Mouse (Mus musculus) CH12.LX (cell line): ENCODE results near the gene Emilin3. TPM values are rescaled to one million over a fixed set of nuclear protein-coding genes. Genes with fewer than 3 reads are reported as not detected.
"Not testable (repeated sequence)": the region's sequence is repeated elsewhere in the genome, so short reads cannot be mapped to it uniquely, and the experiment has no call there.

Source experiments
- DNase-seq: peaks from one replicate; pipeline ENCODE4 v3.0.0-alpha.2; 2013; ENCODE audit errors: extremely low read depth
- H3K27ac ChIP-seq: 2 replicates; pipeline ENCODE4 v1.5.1; 2012; ENCODE audit warnings: low read depth, mild to moderate bottlenecking, control low read depth, moderate library complexity; ENCODE audit not compliant: insufficient read depth
- H3K27me3 ChIP-seq: replicated peaks from 2 replicates; pipeline ENCODE3; 2012; ENCODE audit warnings: inconsistent platforms
- H3K36me3 ChIP-seq, 2 experiments: replicated peaks in 1 of 2; 2 replicates each; pipeline versions ENCODE3 to v1.6.1; 2012; ENCODE audit warnings: inconsistent platforms in 1 of 2, low read length in 1 of 2, mild to moderate bottlenecking in 1 of 2, mixed read lengths in 1 of 2, moderate library complexity in 1 of 2; ENCODE audit not compliant: control insufficient read depth in 1 of 2, insufficient read depth in 1 of 2
- H3K4me1 ChIP-seq, 2 experiments: 2 replicates each; pipeline ENCODE4 v1.6.1; 2012; ENCODE audit warnings: inconsistent platforms in 1 of 2, moderate library complexity in 1 of 2; ENCODE audit not compliant: insufficient read depth in 2 of 2, control insufficient read depth in 1 of 2
- H3K4me2 ChIP-seq: 2 replicates; pipeline ENCODE4 v1.6.1; 2012; ENCODE audit warnings: low read depth, mild to moderate bottlenecking, control low read depth; ENCODE audit not compliant: poor library complexity, insufficient read depth, severe bottlenecking
- H3K4me3 ChIP-seq, 3 experiments: fragments of 150-350 bp in 1 of 3; sonication (generic) in 1 of 3; replicated peaks in 1 of 3; 2 replicates each; pipeline versions ENCODE3 to v1.5.1; 2011 to 2012; ENCODE audit warnings: low read depth in 2 of 3, low read length in 2 of 3, mild to moderate bottlenecking in 2 of 3, moderate library complexity in 2 of 3, control low read depth in 1 of 3, improper control_type of control experiment in 1 of 3, inconsistent platforms in 1 of 3, mixed read lengths in 1 of 3; ENCODE audit not compliant: poor library complexity in 1 of 3
- H3K79me2 ChIP-seq: replicated peaks from 2 replicates; pipeline ENCODE4 v1.6.1; 2012; ENCODE audit warnings: mild to moderate bottlenecking, moderate library complexity; ENCODE audit not compliant: control insufficient read depth, poor library complexity, insufficient read depth, severe bottlenecking; ENCODE audit errors: extremely low read depth
- H3K9ac ChIP-seq: 2 replicates; pipeline ENCODE4 v1.6.1; 2012; ENCODE audit warnings: low read depth, mild to moderate bottlenecking, control low read depth, moderate library complexity; ENCODE audit not compliant: insufficient read depth
- H3K9me3 ChIP-seq: replicated peaks from 2 replicates; pipeline ENCODE3; 2012; ENCODE audit warnings: low read length, inconsistent platforms, mixed read lengths
- BHLHE40 ChIP-seq: IDR thresholded peaks from 2 replicates; pipeline ENCODE4 v1.6.1; 2011; ENCODE audit warnings: mild to moderate bottlenecking, low read depth, low read length, improper control_type of control experiment
- CHD1 ChIP-seq: IDR thresholded peaks from 2 replicates; pipeline ENCODE4 v1.6.1; 2012; ENCODE audit warnings: low read depth, low read length, improper control_type of control experiment, inconsistent platforms
- CHD2 ChIP-seq: IDR thresholded peaks from 2 replicates; pipeline ENCODE4 v1.6.1; 2011; ENCODE audit warnings: low read length, improper control_type of control experiment
- CTCF ChIP-seq, 2 experiments: IDR thresholded peaks in 1 of 2; conservative IDR thresholded peaks in 1 of 2; 2 replicates each; pipeline ENCODE4 v1.5.1; 2011 to 2012; ENCODE audit warnings: low read depth in 2 of 2, low read length in 2 of 2, improper control_type of control experiment in 1 of 2, inconsistent platforms in 1 of 2, mild to moderate bottlenecking in 1 of 2, moderate library complexity in 1 of 2
- HCFC1 ChIP-seq: IDR thresholded peaks from 2 replicates; pipeline ENCODE4 v1.6.1; 2012; ENCODE audit warnings: low read depth, mild to moderate bottlenecking, inconsistent platforms, low read length, improper control_type of control experiment
- MAFK ChIP-seq: IDR thresholded peaks from 2 replicates; pipeline ENCODE4 v1.6.1; 2011; ENCODE audit warnings: low read length, improper control_type of control experiment; ENCODE audit not compliant: insufficient replicate concordance
- MAX ChIP-seq: IDR thresholded peaks from 2 replicates; pipeline ENCODE4 v1.6.1; 2011; ENCODE audit warnings: low read length, improper control_type of control experiment
- MAZ ChIP-seq: IDR thresholded peaks from 2 replicates; pipeline ENCODE4 v1.6.1; 2012; ENCODE audit warnings: low read depth, mild to moderate bottlenecking, inconsistent platforms, low read length, improper control_type of control experiment, moderate library complexity
- MEF2A ChIP-seq: IDR thresholded peaks from 2 replicates; pipeline ENCODE4 v1.6.1; 2014; ENCODE audit warnings: low read depth, mild to moderate bottlenecking, inconsistent platforms, low read length, improper control_type of control experiment, borderline replicate concordance
- MXI1 ChIP-seq: IDR thresholded peaks from 2 replicates; pipeline ENCODE4 v1.6.1; 2011; ENCODE audit warnings: mild to moderate bottlenecking, low read depth, low read length, improper control_type of control experiment
- PAX5 ChIP-seq: IDR thresholded peaks from 2 replicates; pipeline ENCODE4 v1.6.1; 2012; ENCODE audit warnings: low read length, inconsistent platforms, mixed read lengths
- POLR2A ChIP-seq: IDR thresholded peaks from 2 replicates; pipeline ENCODE4 v1.6.1; 2011; ENCODE audit warnings: low read depth, mild to moderate bottlenecking, improper control_type of control experiment, low read length
- RAD21 ChIP-seq: IDR thresholded peaks from 2 replicates; pipeline ENCODE4 v1.6.1; 2011; ENCODE audit warnings: low read depth, mild to moderate bottlenecking, low read length, improper control_type of control experiment, moderate library complexity
- RCOR1 ChIP-seq: conservative IDR thresholded peaks from 2 replicates; pipeline ENCODE4 v1.6.1; 2012; ENCODE audit warnings: low read depth, mild to moderate bottlenecking, inconsistent platforms, low read length, improper control_type of control experiment
- SIN3A ChIP-seq: IDR thresholded peaks from 2 replicates; pipeline ENCODE4 v1.6.1; 2012; ENCODE audit warnings: low read length, improper control_type of control experiment, inconsistent platforms
- SMC3 ChIP-seq: IDR thresholded peaks from 2 replicates; pipeline ENCODE4 v1.6.1; 2011; ENCODE audit warnings: low read depth, low read length, improper control_type of control experiment
- USF1 ChIP-seq: IDR thresholded peaks from 2 replicates; pipeline ENCODE4 v1.6.1; 2014; ENCODE audit warnings: low read depth, mild to moderate bottlenecking, inconsistent platforms, low read length, improper control_type of control experiment
- USF2 ChIP-seq: conservative IDR thresholded peaks from 2 replicates; pipeline ENCODE4 v1.6.1; 2011; ENCODE audit warnings: low read depth, low read length, improper control_type of control experiment
- ZKSCAN1 ChIP-seq: IDR thresholded peaks from 2 replicates; pipeline ENCODE4 v1.6.1; 2012; ENCODE audit warnings: low read depth, inconsistent platforms, low read length, improper control_type of control experiment, borderline replicate concordance
- ZMIZ1 ChIP-seq: IDR thresholded peaks from 2 replicates; pipeline ENCODE4 v1.6.1; 2012; ENCODE audit warnings: low read depth, mild to moderate bottlenecking, inconsistent platforms, low read length, improper control_type of control experiment
- ZNF384 ChIP-seq: IDR thresholded peaks from 2 replicates; pipeline ENCODE4 v1.6.1; 2012; ENCODE audit warnings: low read depth, low read length, improper control_type of control experiment, inconsistent platforms
- dilution Hi-C: fragments of 300-500 bp; cut with MboI; formaldehyde crosslinking; loops from 2 replicates; pipeline ENCODE4 v1.14.3; 2020; ENCODE audit warnings: low sequenced_read_pairs; ENCODE audit not compliant: extremely low pct_unique_long_range_greater_than_20kb, extremely low pct_ligation_motif_present
- in situ Hi-C: fragments of 300-500 bp; cut with MboI; formaldehyde crosslinking; loops from 3 replicates; pipeline ENCODE4 v1.14.3; 2019; ENCODE audit warnings: low sequenced_read_pairs, low pct_ligation_motif_present, low pct_unique_long_range_greater_than_20kb, mixed read lengths
- polyA plus RNA-seq: library from polyadenylated mRNA; unstranded; fragments of >175 nt; gene quantifications from 2 replicates; pipeline ENCODE4 v1.2.1, GENCODE M21; 2012; ENCODE audit warnings: low read depth; ENCODE audit not compliant: insufficient read length
- total RNA-seq, 2 experiments: library from RNA; depleted of rRNA; stranded (reverse); fragments of 300-350 nt in 1 of 2; fragments of >200 nt in 1 of 2; gene quantifications; 2 replicates each; pipeline ENCODE4 v1.2.3; 2012 to 2014

Gene Emilin3
- total and polyA plus RNA-seq, 3 experiments, result not detected

- in situ Hi-C loops (no loop called here), dilution Hi-C loops (no loop called here)
- peaks cover 47 to 80% of the 10 kb centered on the region in 2 experiments for H3K36me3 ChIP-seq
Measured at GRCm38 (mm10) chr2:160959901-160960300, 47.8 kb upstream of the Emilin3 start.

GRCm38 (mm10) chr2:160958737-160959136 lies 46.6 kb upstream of the Emilin3 start:
- Histone ChIP-seq H3K9me3 (no peaks in the 10 kb centered on the region), H3K27ac (no peak overlapping the region), H3K4me2 (no peak overlapping the region), H3K9ac (no peak overlapping the region), H3K79me2 (no peaks in the 10 kb centered on the region), H3K4me3 (no peak overlapping the region), H3K4me1 (no peaks in the 10 kb centered on the region; a peak in 1 of 4 replicates), H3K27me3 (no peaks in the 10 kb centered on the region), H3K36me3 (peaks cover 49 to 82% of the 10 kb centered on the region in 2 experiments)
- TF ChIP-seq CTCF (conservative IDR thresholded peaks at IDR 0.05 in 1 of 2, IDR thresholded peaks at IDR 0.05 in 1 of 2; ENCODE audit: low read depth in 2 of 2, low read length in 2 of 2) (peak in 1 of 2 experiments; percentile 44; a peak in 3 of 4 replicates), RCOR1 (no peak), RAD21 (peak; percentile 13), SIN3A (no peak), BHLHE40 (no peak)
- peak; percentile 15 for DNase-seq
- in situ Hi-C loops, result no loop called here
- dilution Hi-C loops, result no loop called here

More at GRCm38 (mm10) chr2:160959901-160960300, 47.8 kb upstream of the Emilin3 start:
- H3K9me3 ChIP-seq, result no peaks in the 10 kb centered on the region
- TF ChIP-seq MAZ, result no peak
- no peak for TF ChIP-seq CHD2
- TF ChIP-seq MEF2A, result no peak
- no peak for TF ChIP-seq USF2
- no peak for TF ChIP-seq MAX
- no peak for TF ChIP-seq CHD1
- TF ChIP-seq ZKSCAN1, result no peak
- TF ChIP-seq USF1, result no peak
- no peak for TF ChIP-seq RCOR1
- no peak for TF ChIP-seq MAFK
- TF ChIP-seq PAX5, result no peak
- TF ChIP-seq ZMIZ1, result no peak
- no peak for TF ChIP-seq MXI1
- no peak for TF ChIP-seq ZNF384
- no peak for TF ChIP-seq HCFC1
- no peak for TF ChIP-seq POLR2A
- no peak for TF ChIP-seq SMC3
- H3K27ac ChIP-seq, result no peak overlapping the region
- no peak overlapping the region for H3K4me2 ChIP-seq
- no peaks in the 10 kb centered on the region for H3K27me3 ChIP-seq
- H3K79me2 ChIP-seq, result no peaks in the 10 kb centered on the region
- no peak for DNase-seq
- H3K9ac ChIP-seq, result no peak overlapping the region
- no peak overlapping the region for H3K4me3 ChIP-seq
- H3K4me1 ChIP-seq, result no peaks in the 10 kb centered on the region

GRCm38 (mm10) chr2:160957801-160958200 lies 45.7 kb upstream of the Emilin3 start:
- H3K27ac ChIP-seq, dilution Hi-C loops, H3K27me3 ChIP-seq, H3K79me2 ChIP-seq, H3K9ac ChIP-seq, in situ Hi-C loops, H3K4me3 ChIP-seq, H3K4me2 ChIP-seq, H3K4me1 ChIP-seq, DNase-seq, H3K9me3 ChIP-seq: not testable (repeated sequence)
- H3K36me3 ChIP-seq, result peaks cover 46 to 83% of the 10 kb centered on the region in 2 experiments

- Histone ChIP-seq H3K4me1 (peaks cover 0 to 11% of the 10 kb centered on the region in 2 experiments; a peak in 1 of 4 replicates), H3K36me3 (peaks cover 44 to 84% of the 10 kb centered on the region in 2 experiments)
- H3K4me2 ChIP-seq, H3K27ac ChIP-seq, H3K79me2 ChIP-seq, H3K27me3 ChIP-seq, in situ Hi-C loops, dilution Hi-C loops, H3K9ac ChIP-seq, H3K9me3 ChIP-seq, DNase-seq, H3K4me3 ChIP-seq: not testable (repeated sequence)
Measured at GRCm38 (mm10) chr2:160957307-160957706, 45.2 kb upstream of the Emilin3 start.
